Mouse (Mus musculus): ENCODE results near the gene Abi3. TPM values are rescaled to one million over a fixed set of nuclear protein-coding genes. Genes with fewer than 3 reads are reported as not detected.

Abi3 gene
- polyA plus RNA-seq, 1 experiment from 2014 or later: 2.4 TPM

- H3K27me3 ChIP-seq (ENCODE audit: control insufficient read depth, insufficient read depth, low read length): 0 out of 2 replicates have a peak, but pooled peaks cover 3% of the 10 kb centered on the region
Measured at GRCm38 (mm10) chr11:95842953-95843352, 677 bp upstream of the Abi3 start.

DNA sequence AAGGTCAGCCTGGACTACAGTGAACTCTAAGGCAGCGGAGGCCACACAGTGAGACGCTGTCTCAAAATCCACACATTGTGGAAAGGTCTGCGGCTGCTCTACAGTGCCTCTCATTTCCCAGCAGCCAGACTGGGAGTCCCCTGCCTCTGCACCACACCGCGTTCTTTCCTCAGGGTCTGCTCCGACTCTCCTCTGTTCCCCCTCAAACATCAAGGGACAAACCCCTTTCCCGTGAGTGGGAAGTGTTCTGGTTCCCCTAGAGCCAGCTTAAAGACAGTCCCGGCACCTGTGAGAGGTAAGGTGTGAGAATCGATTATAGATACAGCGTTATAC, 812 bp downstream of the Abi3 start:
- no peak for DNase-seq (ENCODE audit: low spot score)
- Histone ChIP-seq H3K4me1 (replicated peaks; ENCODE audit: control insufficient read depth, insufficient read depth, low read length) (no peaks in the 10 kb centered on the region), H3K36me3 (ENCODE audit: control insufficient read depth, insufficient read depth, low read length) (no peaks in the 10 kb centered on the region), H3K27ac (ENCODE audit: low read depth, low read length) (no peak overlapping the region), H3K9ac (ENCODE audit: low read depth, low read length) (no peak overlapping the region), H3K4me2 (replicated peaks; ENCODE audit: low read depth, low read length) (no peak overlapping the region), H3K27me3 (ENCODE audit: control insufficient read depth, insufficient read depth, low read length) (0 out of 2 replicates have a peak, but pooled peaks cover 3% of the 10 kb centered on the region), H3K4me3 (ENCODE audit: low read depth, low read length) (no peak overlapping the region), H3K9me3 (ENCODE audit: control insufficient read depth, low read length) (no peaks in the 10 kb centered on the region)
- ATAC-seq (ENCODE audit: low FRiP score): no peak
- 51% methylated on average over 10 of the region's 10 CpGs for WGBS

More at GRCm38 (mm10) chr11:95842953-95843352, 677 bp upstream of the Abi3 start:
- no peaks in the 10 kb centered on the region for H3K4me1 ChIP-seq (replicated peaks; ENCODE audit: control insufficient read depth, insufficient read depth, low read length)
- H3K36me3 ChIP-seq (ENCODE audit: control insufficient read depth, insufficient read depth, low read length): no peaks in the 10 kb centered on the region
- ATAC-seq (ENCODE audit: low FRiP score) (no peak), DNase-seq (ENCODE audit: low spot score) (no peak)
- no peak overlapping the region for H3K27ac ChIP-seq (ENCODE audit: low read depth, low read length)
- no peaks in the 10 kb centered on the region for H3K9me3 ChIP-seq (ENCODE audit: control insufficient read depth, low read length)
- H3K9ac ChIP-seq (ENCODE audit: low read depth, low read length): no peak overlapping the region
- WGBS: 80% methylated on average over 5 of the region's 5 CpGs
- H3K4me3 ChIP-seq (ENCODE audit: low read depth, low read length): no peak overlapping the region
- no peak overlapping the region for H3K4me2 ChIP-seq (replicated peaks; ENCODE audit: low read depth, low read length)

GRCm38 (mm10) chr11:95840694-95841497, 1.4 kb downstream of the Abi3 start:
- ATAC-seq (ENCODE audit: low FRiP score) (no peak), DNase-seq (ENCODE audit: low spot score) (no peak)
- no peak overlapping the region for H3K9ac ChIP-seq (ENCODE audit: low read depth, low read length)
- H3K27me3 ChIP-seq (ENCODE audit: control insufficient read depth, insufficient read depth, low read length): peaks cover 7% of the 10 kb centered on the region; the same call in 1 of the 2 replicates
- no peak overlapping the region for H3K27ac ChIP-seq (ENCODE audit: low read depth, low read length)
- H3K36me3 ChIP-seq (ENCODE audit: control insufficient read depth, insufficient read depth, low read length): no peaks in the 10 kb centered on the region
- 77% methylated on average over 5 of the region's 5 CpGs for WGBS
- no peaks in the 10 kb centered on the region for H3K9me3 ChIP-seq (ENCODE audit: control insufficient read depth, low read length)
- no peaks in the 10 kb centered on the region for H3K4me1 ChIP-seq (replicated peaks; ENCODE audit: control insufficient read depth, insufficient read depth, low read length)
- no peak overlapping the region for H3K4me3 ChIP-seq (ENCODE audit: low read depth, low read length)
- no peak overlapping the region for H3K4me2 ChIP-seq (replicated peaks; ENCODE audit: low read depth, low read length)

DNA sequence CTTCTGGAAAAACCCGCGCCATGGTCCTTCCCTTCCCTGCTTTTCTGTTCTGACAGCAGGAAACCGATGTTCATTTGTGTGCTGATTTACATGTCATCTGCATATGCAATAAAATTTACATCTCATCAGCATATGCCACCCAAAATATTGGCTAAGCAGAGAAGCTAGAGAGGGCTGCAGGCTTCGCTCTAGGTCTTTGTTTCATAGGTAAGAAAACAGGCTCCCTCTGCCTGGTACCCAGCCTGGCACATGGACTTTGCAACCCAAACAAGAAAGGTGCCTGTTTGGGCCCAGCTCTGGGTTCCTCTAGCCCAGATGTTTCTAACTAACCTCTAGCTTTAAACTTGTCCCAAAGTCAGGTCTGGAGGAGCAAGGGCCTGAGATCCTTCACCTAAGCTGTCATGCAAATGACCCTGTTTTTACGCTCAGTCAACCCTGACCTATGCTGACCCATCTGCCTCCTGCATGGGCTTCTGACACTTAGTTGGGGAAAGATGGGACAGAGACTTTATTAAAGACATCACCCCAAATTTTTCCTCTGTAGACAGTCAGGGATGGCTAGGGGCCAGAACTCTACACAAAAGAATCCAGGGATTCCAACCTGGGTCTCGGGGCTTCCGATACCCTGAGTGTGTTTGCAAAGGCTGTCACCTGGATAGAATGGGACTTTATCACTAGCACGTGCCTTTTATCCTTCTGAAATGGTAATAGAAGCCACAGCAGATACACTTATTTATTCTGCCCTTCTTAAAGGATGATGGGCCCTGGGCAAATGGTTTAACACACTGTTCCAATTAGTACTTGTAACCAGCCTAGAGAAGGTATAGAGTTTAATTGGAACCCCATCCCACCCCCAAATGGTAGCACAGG, 3.0 kb downstream of the Abi3 start:
- no peak for DNase-seq (ENCODE audit: low spot score)
- Histone ChIP-seq H3K9ac (ENCODE audit: low read depth, low read length) (no peak overlapping the region), H3K4me2 (replicated peaks; ENCODE audit: low read depth, low read length) (no peak overlapping the region), H3K4me1 (replicated peaks; ENCODE audit: control insufficient read depth, insufficient read depth, low read length) (0 out of 2 replicates have a peak, but pooled peaks cover 3% of the 10 kb centered on the region), H3K4me3 (ENCODE audit: low read depth, low read length) (no peak overlapping the region), H3K9me3 (ENCODE audit: control insufficient read depth, low read length) (no peaks in the 10 kb centered on the region), H3K27ac (ENCODE audit: low read depth, low read length) (no peak overlapping the region), H3K27me3 (ENCODE audit: control insufficient read depth, insufficient read depth, low read length) (peaks cover 19% of the 10 kb centered on the region), H3K36me3 (ENCODE audit: control insufficient read depth, insufficient read depth, low read length) (no peaks in the 10 kb centered on the region)
- no peak for ATAC-seq (ENCODE audit: low FRiP score)
- 74% methylated on average over 8 of the region's 8 CpGs for WGBS

DNA sequence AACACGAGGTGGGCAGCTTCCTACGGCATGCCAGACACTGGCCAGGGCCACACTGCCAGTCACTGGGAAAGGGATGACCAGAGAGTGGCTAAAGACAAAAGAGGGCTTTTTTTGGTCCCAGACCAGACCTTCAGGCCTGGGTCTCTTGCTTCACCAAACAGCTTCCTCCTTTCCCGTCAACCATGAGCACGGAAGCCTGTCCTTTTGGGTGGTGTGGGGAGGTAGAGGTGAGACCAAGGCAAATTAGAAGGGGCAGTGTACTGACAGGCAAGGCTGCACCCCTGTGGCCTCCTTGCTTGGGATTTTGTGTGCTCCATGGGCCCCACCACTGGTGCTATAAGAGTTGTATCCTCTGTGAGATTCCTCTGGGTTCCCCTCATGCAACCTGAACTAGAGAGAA, 3.7 kb downstream of the Abi3 start:
- Histone ChIP-seq H3K9me3 (ENCODE audit: control insufficient read depth, low read length) (no peaks in the 10 kb centered on the region), H3K4me1 (replicated peaks; ENCODE audit: control insufficient read depth, insufficient read depth, low read length) (peaks cover 4% of the 10 kb centered on the region; the same call in 1 of the 2 replicates), H3K4me2 (replicated peaks; ENCODE audit: low read depth, low read length) (no peak overlapping the region), H3K4me3 (ENCODE audit: low read depth, low read length) (no peak overlapping the region), H3K27me3 (ENCODE audit: control insufficient read depth, insufficient read depth, low read length) (peaks cover 25% of the 10 kb centered on the region), H3K9ac (ENCODE audit: low read depth, low read length) (no peak overlapping the region), H3K36me3 (ENCODE audit: control insufficient read depth, insufficient read depth, low read length) (no peaks in the 10 kb centered on the region), H3K27ac (ENCODE audit: low read depth, low read length) (no peak overlapping the region)
- ATAC-seq (ENCODE audit: low FRiP score) (no peak), DNase-seq (ENCODE audit: low spot score) (no peak)
- WGBS: 86% methylated on average over 4 of the region's 4 CpGs

GRCm38 (mm10) chr11:95837059-95837458, 5.2 kb downstream of the Abi3 start, which contains the start of gene Gngt2:
Gngt2 (plus strand) TSS chr11:95837216.
- no peak within 1 kb of the TSS for H3K27ac ChIP-seq (ENCODE audit: low read depth, low read length)
- no peak within 1 kb of the TSS for H3K9ac ChIP-seq (ENCODE audit: low read depth, low read length)
- no peak for ATAC-seq (ENCODE audit: low FRiP score)
- 79% methylated on average over 10 of the region's 10 CpGs for WGBS
- peaks cover 41% of the 10 kb centered on the region for H3K27me3 ChIP-seq (ENCODE audit: control insufficient read depth, insufficient read depth, low read length)
- no peak for DNase-seq (ENCODE audit: low spot score)
- no peak within 1 kb of the TSS for H3K4me3 ChIP-seq (ENCODE audit: low read depth, low read length)
- no peak within 1 kb of the TSS for H3K4me2 ChIP-seq (replicated peaks; ENCODE audit: low read depth, low read length)
- peaks cover 6% of the 10 kb centered on the region; the same call in 1 of the 2 replicates for H3K4me1 ChIP-seq (replicated peaks; ENCODE audit: control insufficient read depth, insufficient read depth, low read length)
- H3K9me3 ChIP-seq (ENCODE audit: control insufficient read depth, low read length): no peaks in the 10 kb centered on the region
- no peaks in the 10 kb centered on the region for H3K36me3 ChIP-seq (ENCODE audit: control insufficient read depth, insufficient read depth, low read length)

DNA sequence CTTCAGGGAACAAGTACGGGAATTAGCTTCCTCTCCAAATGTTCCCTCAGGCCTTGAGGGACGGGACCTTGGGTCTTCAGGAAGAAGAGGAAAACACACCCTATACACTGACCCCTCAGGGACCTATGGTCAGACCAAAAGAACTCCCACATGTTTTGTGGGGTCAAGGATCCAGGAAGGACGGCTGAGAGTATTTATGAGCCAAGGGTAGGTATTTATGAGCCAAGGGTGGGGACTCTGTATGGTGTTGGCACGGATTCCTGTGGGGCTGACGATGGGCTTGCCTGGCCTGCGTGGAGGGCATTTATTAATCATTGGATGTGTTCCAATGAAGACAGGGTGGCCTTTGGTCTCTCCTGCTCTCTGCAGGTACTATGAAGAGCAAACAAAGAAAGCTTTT, 5.8 kb downstream of the Abi3 start:
- H3K27me3 ChIP-seq (ENCODE audit: control insufficient read depth, insufficient read depth, low read length): peaks cover 43% of the 10 kb centered on the region
- ATAC-seq (ENCODE audit: low FRiP score) (no peak), DNase-seq (ENCODE audit: low spot score) (no peak)
- no peak overlapping the region for H3K4me2 ChIP-seq (replicated peaks; ENCODE audit: low read depth, low read length)
- 84% methylated on average over 6 of the region's 6 CpGs for WGBS
- no peaks in the 10 kb centered on the region for H3K9me3 ChIP-seq (ENCODE audit: control insufficient read depth, low read length)
- no peaks in the 10 kb centered on the region for H3K36me3 ChIP-seq (ENCODE audit: control insufficient read depth, insufficient read depth, low read length)
- H3K4me3 ChIP-seq (ENCODE audit: low read depth, low read length): no peak overlapping the region
- no peak overlapping the region for H3K9ac ChIP-seq (ENCODE audit: low read depth, low read length)
- no peak overlapping the region for H3K27ac ChIP-seq (ENCODE audit: low read depth, low read length)
- peaks cover 6% of the 10 kb centered on the region; the same call in 1 of the 2 replicates for H3K4me1 ChIP-seq (replicated peaks; ENCODE audit: control insufficient read depth, insufficient read depth, low read length)

DNA sequence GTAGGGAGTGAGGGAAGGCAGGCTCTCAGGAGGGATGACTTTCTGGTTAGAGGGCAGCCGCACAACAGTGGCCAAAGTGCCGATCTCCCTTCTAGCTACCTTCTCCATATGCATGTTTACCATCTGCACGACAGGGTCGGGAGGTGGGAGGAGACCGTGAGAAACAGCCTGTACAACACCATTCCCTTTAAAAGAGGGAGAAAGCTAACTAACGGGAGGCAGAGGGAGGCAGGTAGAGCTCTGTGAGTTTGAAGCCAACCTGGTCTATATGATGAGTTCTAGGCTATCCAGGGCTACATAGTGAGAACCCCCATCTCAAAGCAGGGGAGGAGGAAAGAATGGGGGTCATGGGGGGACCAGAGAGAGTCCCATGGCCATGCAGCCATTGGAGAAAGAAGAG, 6.4 kb downstream of the Abi3 start:
- DNase-seq (ENCODE audit: low spot score): no peak
- no peak for ATAC-seq (ENCODE audit: low FRiP score)
- no peak overlapping the region for H3K9ac ChIP-seq (ENCODE audit: low read depth, low read length)
- no peak overlapping the region for H3K4me3 ChIP-seq (ENCODE audit: low read depth, low read length)
- no peaks in the 10 kb centered on the region for H3K9me3 ChIP-seq (ENCODE audit: control insufficient read depth, low read length)
- H3K27ac ChIP-seq (ENCODE audit: low read depth, low read length): no peak overlapping the region
- H3K4me2 ChIP-seq (replicated peaks; ENCODE audit: low read depth, low read length): no peak overlapping the region
- peaks cover 6% of the 10 kb centered on the region; the same call in 1 of the 2 replicates for H3K4me1 ChIP-seq (replicated peaks; ENCODE audit: control insufficient read depth, insufficient read depth, low read length)
- H3K27me3 ChIP-seq (ENCODE audit: control insufficient read depth, insufficient read depth, low read length): peaks cover 49% of the 10 kb centered on the region
- 46% methylated on average over 6 of the region's 6 CpGs for WGBS
- H3K36me3 ChIP-seq (ENCODE audit: control insufficient read depth, insufficient read depth, low read length): no peaks in the 10 kb centered on the region
